Mouse (Mus musculus): ENCODE measurements around the gene Ucn2.
A peak's percentile ranks its signal among the peaks of the same experiment; 100 is the strongest.

Ucn2 gene

GRCm38 (mm10) chr9:108992085-108992469 is 6.3 kb downstream of the Ucn2 start:
- no peak for DNase-seq (ENCODE audit: low spot score in 2 of 2)

GRCm38 (mm10) chr9:108992620-108993361 is 7.0 kb downstream of the Ucn2 start:
- DNase-seq (ENCODE audit: low spot score in 2 of 2), result no peak

GRCm38 (mm10) chr9:108996411-108996810 is 10.6 kb downstream of the Ucn2 start:
- no peak for DNase-seq (ENCODE audit: low spot score in 2 of 2)

GRCm38 (mm10) chr9:108998287-108999166 is 12.7 kb downstream of the Ucn2 start:
- DNase-seq (ENCODE audit: low spot score in 2 of 2), result no peak

- no peak for DNase-seq (ENCODE audit: low spot score in 2 of 2)
Measured at GRCm38 (mm10) chr9:108999167-108999526, 13.3 kb downstream of the Ucn2 start.

- DNase-seq (ENCODE audit: low spot score in 2 of 2), result peak in 1 of 2 experiments; percentile 50
Measured at GRCm38 (mm10) chr9:109000726-109001125, 14.9 kb downstream of the Ucn2 start.

GRCm38 (mm10) chr9:109003201-109003600 is 17.4 kb downstream of the Ucn2 start:
- no peak for DNase-seq (ENCODE audit: low spot score in 2 of 2)

GRCm38 (mm10) chr9:109007025-109007780 is 21.4 kb downstream of the Ucn2 start:
- no peak for DNase-seq (ENCODE audit: low spot score in 2 of 2)

- no peak for DNase-seq (ENCODE audit: low spot score in 2 of 2)
Measured at GRCm38 (mm10) chr9:109008081-109008480, 22.3 kb downstream of the Ucn2 start.

GRCm38 (mm10) chr9:109008994-109009635 is 23.3 kb downstream of the Ucn2 start:
- no peak for DNase-seq (ENCODE audit: low spot score in 2 of 2)

GRCm38 (mm10) chr9:109009636-109010315 is 24.0 kb downstream of the Ucn2 start:
- DNase-seq (ENCODE audit: low spot score in 2 of 2), result peak in 1 of 2 experiments; percentile 41

GRCm38 (mm10) chr9:109010316-109010690 is 24.5 kb downstream of the Ucn2 start:
- DNase-seq (ENCODE audit: low spot score in 2 of 2), result no peak

GRCm38 (mm10) chr9:109015397-109015796 is 29.6 kb downstream of the Ucn2 start:
- no peak for DNase-seq (ENCODE audit: low spot score in 2 of 2)

- DNase-seq (ENCODE audit: low spot score in 2 of 2), result no peak
Measured at GRCm38 (mm10) chr9:109016973-109017604, 31.3 kb downstream of the Ucn2 start.

- DNase-seq (ENCODE audit: low spot score in 2 of 2), result peak; percentile 14 to 26
Measured at GRCm38 (mm10) chr9:109021428-109021827, 35.6 kb downstream of the Ucn2 start.

- DNase-seq (ENCODE audit: low spot score in 2 of 2), result peak; percentile 13 to 47
Measured at GRCm38 (mm10) chr9:109022866-109023685, 37.3 kb downstream of the Ucn2 start.

- no peak for DNase-seq (ENCODE audit: low spot score in 2 of 2)
Measured at GRCm38 (mm10) chr9:109027521-109027920, 41.7 kb downstream of the Ucn2 start.

GRCm38 (mm10) chr9:109028421-109028820 is 42.6 kb downstream of the Ucn2 start:
- DNase-seq (ENCODE audit: low spot score in 2 of 2), result peak in 1 of 2 experiments; percentile 50

GRCm38 (mm10) chr9:109028919-109029318 is 43.1 kb downstream of the Ucn2 start:
- peak in 1 of 2 experiments; percentile 53 for DNase-seq (ENCODE audit: low spot score in 2 of 2)

GRCm38 (mm10) chr9:109030312-109030711 is 44.5 kb downstream of the Ucn2 start:
- peak in 1 of 2 experiments; percentile 53 for DNase-seq (ENCODE audit: low spot score in 2 of 2)
